Mouse (Mus musculus): ENCODE results near the gene Gtf2f2. TPM values are rescaled to one million over a fixed set of nuclear protein-coding genes. Genes with fewer than 3 reads are reported as not detected.

The Gtf2f2 gene
- total and polyA plus RNA-seq, 3 experiments = 57.6 to 71.2 TPM; not detected in 1

GRCm38 (mm10) chr14:76001781-76002180 is 8.9 kb downstream of the Gtf2f2 start:
- no peak overlapping the region for H3K4me3 ChIP-seq (ENCODE audit: control insufficient read depth in 1 of 2, insufficient read depth in 1 of 2, low read depth in 2 of 2, low read length in 2 of 2)
- H3K27me3 ChIP-seq (ENCODE audit: control insufficient read depth in 1 of 2, insufficient read depth in 2 of 2, low read length in 2 of 2) = no peaks in the 10 kb centered on the region
- DNase-seq (ENCODE audit: low read depth, low spot score) = peak; percentile 51
- no peak overlapping the region for H3K9ac ChIP-seq (ENCODE audit: control insufficient read depth, low read depth, low read length, poor library complexity, severe bottlenecking)
- H3K36me3 ChIP-seq (ENCODE audit: control insufficient read depth in 1 of 2, insufficient read depth in 2 of 2, low read length in 2 of 2) = peaks cover 8 to 21% of the 10 kb centered on the region in 2 experiments
- peaks cover 3 to 4% of the 10 kb centered on the region in 2 experiments; a peak in 3 of 4 replicates for H3K4me1 ChIP-seq (ENCODE audit: control insufficient read depth in 1 of 2, insufficient read depth in 2 of 2, low read length in 2 of 2)
- H3K9me3 ChIP-seq (replicated peaks; ENCODE audit: insufficient read depth, low read length) = no peaks in the 10 kb centered on the region
- TF ChIP-seq MEF2A (IDR thresholded peaks at IDR 0.05; ENCODE audit: extremely low read depth, insufficient replicate concordance, low read depth, low read length, poor library complexity, severe bottlenecking) (no peak), POLR2AphosphoS2 (IDR thresholded peaks at IDR 0.05; ENCODE audit: low read length) (no peak), GABPA (IDR thresholded peaks at IDR 0.05; ENCODE audit: low read depth, low read length) (no peak), MAFK (IDR thresholded peaks at IDR 0.05; ENCODE audit: borderline replicate concordance, low read depth, low read length) (no peak), CHD2 (IDR thresholded peaks at IDR 0.05; ENCODE audit: low read length) (no peak), ZNF384 (IDR thresholded peaks at IDR 0.05; ENCODE audit: low read depth, low read length) (no peak), ZMIZ1 (IDR thresholded peaks at IDR 0.05; ENCODE audit: low read depth, low read length) (no peak), MAZ (IDR thresholded peaks at IDR 0.05; ENCODE audit: low read depth, low read length) (no peak), BHLHE40 (IDR thresholded peaks at IDR 0.05; ENCODE audit: borderline replicate concordance, low read depth, low read length) (no peak), RAD21 (IDR thresholded peaks at IDR 0.05; ENCODE audit: low read depth, low read length) (no peak), ZC3H11A (IDR thresholded peaks at IDR 0.05; ENCODE audit: low read depth, low read length) (no peak), POLR2AphosphoS5 (IDR thresholded peaks at IDR 0.05; ENCODE audit: borderline replicate concordance, low read depth, low read length) (no peak), RCOR1 (IDR thresholded peaks at IDR 0.05; ENCODE audit: low read depth, low read length) (no peak), NELFE (IDR thresholded peaks at IDR 0.05; ENCODE audit: low read depth, low read length) (no peak), MXI1 (IDR thresholded peaks at IDR 0.05; ENCODE audit: low read depth, low read length) (no peak)
- peaks cover 60% of the 10 kb centered on the region for H3K79me2 ChIP-seq (ENCODE audit: control insufficient read depth, insufficient read depth, low read length, poor library complexity)
- no peak overlapping the region for H3K27ac ChIP-seq (ENCODE audit: control insufficient read depth, low read depth, low read length)

GRCm38 (mm10) chr14:75998082-75998481 is 12.6 kb downstream of the Gtf2f2 start:
- H3K9me3 ChIP-seq (replicated peaks; ENCODE audit: insufficient read depth, low read length) = no peaks in the 10 kb centered on the region
- no peak for TF ChIP-seq ZC3H11A (IDR thresholded peaks at IDR 0.05; ENCODE audit: low read depth, low read length)
- no peak for TF ChIP-seq SMC3 (IDR thresholded peaks at IDR 0.05; ENCODE audit: low read depth, low read length)
- TF ChIP-seq POLR2A (IDR thresholded peaks at IDR 0.05; ENCODE audit: control insufficient read depth in 1 of 2, insufficient read depth in 1 of 2, low read depth in 1 of 2, low read length in 2 of 2, poor library complexity in 1 of 2) = no peak
- TF ChIP-seq NELFE (IDR thresholded peaks at IDR 0.05; ENCODE audit: low read depth, low read length) = no peak
- peaks cover 10 to 15% of the 10 kb centered on the region in 2 experiments for H3K36me3 ChIP-seq (ENCODE audit: control insufficient read depth in 1 of 2, insufficient read depth in 2 of 2, low read length in 2 of 2)
- no peak for DNase-seq (ENCODE audit: low read depth, low spot score)
- H3K27me3 ChIP-seq (ENCODE audit: control insufficient read depth in 1 of 2, insufficient read depth in 2 of 2, low read length in 2 of 2) = no peaks in the 10 kb centered on the region
- no peak overlapping the region for H3K9ac ChIP-seq (ENCODE audit: control insufficient read depth, low read depth, low read length, poor library complexity, severe bottlenecking)
- no peak overlapping the region for H3K27ac ChIP-seq (ENCODE audit: control insufficient read depth, low read depth, low read length)
- H3K4me3 ChIP-seq (ENCODE audit: control insufficient read depth in 1 of 2, insufficient read depth in 1 of 2, low read depth in 2 of 2, low read length in 2 of 2) = no peak overlapping the region
- H3K4me1 ChIP-seq (ENCODE audit: control insufficient read depth in 1 of 2, insufficient read depth in 2 of 2, low read length in 2 of 2) = peaks cover 0 to 3% of the 10 kb centered on the region in 2 experiments; a peak in 2 of 4 replicates
- peaks cover 35% of the 10 kb centered on the region for H3K79me2 ChIP-seq (ENCODE audit: control insufficient read depth, insufficient read depth, low read length, poor library complexity)

Data from MEL (cell line).